Mouse (Mus musculus) bone marrow, adult 2 months (tissue): ENCODE results near the gene Stk24.

Source experiments
- CTCF ChIP-seq: fragments of 200-500 bp; IDR thresholded peaks from 2 replicates; pipeline ENCODE4 v1.5.1; 2011; ENCODE audit warnings: low read length, control low read depth; ENCODE audit not compliant: control insufficient read depth, insufficient read depth
- POLR2A ChIP-seq: fragments of 200-500 bp; IDR thresholded peaks from 2 replicates; pipeline ENCODE4 v1.6.1; 2011; ENCODE audit warnings: low read depth, mild to moderate bottlenecking, control low read depth, low read length, borderline replicate concordance; ENCODE audit not compliant: control insufficient read depth

- TF ChIP-seq CTCF (no peak), POLR2A (no peak)
These were observed 131.5 kb downstream of the Stk24 start for GRCm38 (mm10) chr14:121248346-121248745.
